Mouse (Mus musculus) liver, embryonic 12.5 days (tissue): ENCODE measurements at regions not wholly inside any gene's neighbourhood (a gene's known extent, or its start where the extent isn't known, plus 50 kb on each side); places are given as distances from the start of the nearest gene placed in this dataset.

Experiments
- ATAC-seq: fragments of 200-750 bp; cut with Nextera tagmentation; 2 replicates; pipeline ENCODE4 v1.8.0; 2017; ENCODE audit warnings: moderate number of reproducible peaks, mild to moderate bottlenecking, moderate library complexity
- H3K27ac ChIP-seq: fragments of 300-500 bp; sonication (generic); 2 replicates; pipeline ENCODE4 v1.5.1; 2016; ENCODE audit warnings: mild to moderate bottlenecking
- H3K27me3 ChIP-seq: fragments of 300-500 bp; sonication (generic); replicated peaks from 2 replicates; pipeline ENCODE4 v1.6.1; 2016; ENCODE audit warnings: mild to moderate bottlenecking, moderate library complexity
- H3K36me3 ChIP-seq: fragments of 300-500 bp; sonication (generic); 2 replicates; pipeline ENCODE4 v1.6.1; 2016; ENCODE audit warnings: mild to moderate bottlenecking, moderate library complexity
- H3K4me1 ChIP-seq: fragments of 300-500 bp; sonication (generic); 2 replicates; pipeline ENCODE4 v1.6.1; 2016
- H3K4me2 ChIP-seq: fragments of 300-500 bp; sonication (generic); 2 replicates; pipeline ENCODE4 v1.6.1; 2016; ENCODE audit warnings: mild to moderate bottlenecking, moderate library complexity
- H3K4me3 ChIP-seq: fragments of 300-500 bp; sonication (generic); 2 replicates; pipeline ENCODE4 v1.5.1; 2016; ENCODE audit warnings: mild to moderate bottlenecking, moderate library complexity
- H3K9ac ChIP-seq: fragments of 300-500 bp; sonication (generic); 2 replicates; pipeline ENCODE4 v1.6.1; 2016; ENCODE audit warnings: mild to moderate bottlenecking, moderate library complexity
- H3K9me3 ChIP-seq: fragments of 300-500 bp; sonication (generic); replicated peaks from 2 replicates; pipeline ENCODE4 v1.6.1; 2016; ENCODE audit warnings: mild to moderate bottlenecking, moderate library complexity
- whole genome bisulfite sequencing: fragments of 180-500 bp; shearing (Covaris S2); methylation state at CpG from one replicate; pipeline ENCODE4 v1.1.7; 2016; ENCODE audit not compliant: insufficient replicate concordance; 5-methylcytosine and 5-hydroxymethylcytosine counted together

DNA sequence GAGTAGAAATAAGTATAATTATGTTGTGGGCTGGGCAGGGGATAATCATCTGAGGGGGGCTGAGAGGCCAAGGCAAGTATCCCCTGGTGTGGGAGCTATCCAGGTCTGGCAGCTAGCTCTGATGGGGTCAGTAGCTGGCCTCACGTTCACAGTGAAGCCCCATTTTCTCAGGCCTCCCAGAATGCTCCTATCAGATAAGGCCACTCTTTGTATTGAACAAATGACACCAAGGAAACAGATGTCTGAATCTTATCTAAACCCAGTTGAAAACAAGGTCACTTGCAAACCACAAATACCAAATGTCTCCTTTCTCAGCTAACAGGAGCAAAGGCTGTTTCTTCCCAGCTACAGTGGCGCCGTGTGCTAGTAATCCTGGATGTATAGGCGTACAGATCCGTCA is 137.6 kb upstream of the Sp4 start:
- WGBS = 27% methylated on average over 5 of the region's 5 CpGs
- H3K36me3 ChIP-seq = no peaks in the 10 kb centered on the region
- ATAC-seq = no peak
- H3K9me3 ChIP-seq = no peaks in the 10 kb centered on the region
- no peak overlapping the region for H3K4me2 ChIP-seq
- H3K4me3 ChIP-seq = no peak overlapping the region
- H3K27me3 ChIP-seq = no peaks in the 10 kb centered on the region
- peaks cover 4% of the 10 kb centered on the region for H3K4me1 ChIP-seq
- H3K9ac ChIP-seq = no peak overlapping the region
- no peak overlapping the region for H3K27ac ChIP-seq

DNA sequence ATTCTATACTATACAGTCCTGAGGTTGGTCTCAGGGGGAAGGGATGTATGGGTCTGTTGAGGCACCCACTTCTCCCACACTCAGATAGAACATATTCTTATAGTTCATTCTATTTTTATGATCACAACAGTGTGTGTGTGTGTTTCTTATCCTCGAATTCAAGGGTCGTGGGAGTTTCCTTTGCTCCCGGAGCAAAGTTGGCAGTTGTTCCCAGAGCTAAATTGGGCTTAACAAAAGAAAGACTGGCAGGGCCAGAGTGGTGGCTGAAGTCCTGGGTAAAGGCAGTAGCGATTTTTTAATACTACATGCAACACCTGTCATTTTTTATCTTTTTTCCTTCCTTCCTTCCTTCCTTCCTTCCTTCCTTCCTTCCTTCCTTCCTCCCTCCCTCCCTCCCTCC is 131.5 kb upstream of the Sp4 start:
- Histone ChIP-seq H3K4me2 (no peak overlapping the region), H3K9me3 (no peaks in the 10 kb centered on the region), H3K4me3 (no peak overlapping the region), H3K27ac (no peak overlapping the region), H3K4me1 (no peaks in the 10 kb centered on the region), H3K9ac (no peak overlapping the region), H3K36me3 (no peaks in the 10 kb centered on the region), H3K27me3 (no peaks in the 10 kb centered on the region)
- 57% methylated on average over 4 of the region's 4 CpGs for WGBS
- ATAC-seq = no peak

DNA sequence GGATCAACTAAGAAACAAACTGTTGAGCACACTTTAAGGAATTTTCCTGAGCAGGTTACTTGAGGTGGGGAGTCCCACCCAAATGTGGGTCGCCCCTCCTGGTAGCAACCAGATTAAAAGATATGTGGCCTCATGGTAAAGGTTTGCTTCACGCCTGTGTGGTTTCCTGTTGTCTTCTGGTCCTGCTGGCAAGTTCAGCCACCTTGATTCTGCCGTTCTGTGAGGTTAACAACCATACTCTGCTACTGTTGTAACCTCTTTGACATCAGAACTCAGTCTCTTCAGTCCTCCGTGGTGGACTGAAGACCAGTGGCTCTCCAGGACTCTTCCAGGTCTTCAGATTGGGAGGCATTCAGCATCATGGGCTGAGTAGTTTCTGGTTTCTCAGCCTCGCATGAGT is 127.1 kb upstream of the Sp4 start:
- H3K36me3 ChIP-seq = no peaks in the 10 kb centered on the region
- no peaks in the 10 kb centered on the region for H3K9me3 ChIP-seq
- no peak overlapping the region for H3K9ac ChIP-seq
- H3K4me2 ChIP-seq = no peak overlapping the region
- no peaks in the 10 kb centered on the region for H3K27me3 ChIP-seq
- 42% methylated on average over 5 of the region's 5 CpGs for WGBS
- H3K4me1 ChIP-seq = no peaks in the 10 kb centered on the region
- ATAC-seq = no peak
- H3K27ac ChIP-seq = no peak overlapping the region
- no peak overlapping the region for H3K4me3 ChIP-seq

DNA sequence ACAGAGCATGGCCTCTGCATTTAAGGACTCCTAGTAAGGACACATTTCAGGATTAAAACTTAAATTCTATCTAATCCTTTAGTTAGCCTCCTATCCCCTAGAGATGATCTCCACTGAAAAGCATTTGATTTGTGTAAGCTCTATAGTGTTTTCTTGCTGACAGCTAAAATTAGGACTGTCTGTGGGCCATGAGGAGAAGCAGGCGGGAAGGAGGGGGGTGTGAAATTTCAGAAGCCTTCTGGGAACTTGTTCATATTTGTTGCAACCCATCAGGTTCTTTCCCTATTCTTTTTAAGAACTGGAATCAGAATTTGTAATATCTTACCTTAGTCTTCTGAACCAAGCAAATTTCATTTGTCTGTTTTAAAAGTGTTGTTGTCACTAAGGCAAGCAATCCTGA is 114.7 kb upstream of the Sp4 start:
- Histone ChIP-seq H3K36me3 (no peaks in the 10 kb centered on the region), H3K4me1 (no peaks in the 10 kb centered on the region), H3K27ac (no peak overlapping the region), H3K4me2 (no peak overlapping the region), H3K9me3 (no peaks in the 10 kb centered on the region), H3K9ac (no peak overlapping the region), H3K4me3 (no peak overlapping the region), H3K27me3 (no peaks in the 10 kb centered on the region)
- WGBS = 65% methylated on average over 1 of the region's 1 CpGs
- ATAC-seq = no peak

DNA sequence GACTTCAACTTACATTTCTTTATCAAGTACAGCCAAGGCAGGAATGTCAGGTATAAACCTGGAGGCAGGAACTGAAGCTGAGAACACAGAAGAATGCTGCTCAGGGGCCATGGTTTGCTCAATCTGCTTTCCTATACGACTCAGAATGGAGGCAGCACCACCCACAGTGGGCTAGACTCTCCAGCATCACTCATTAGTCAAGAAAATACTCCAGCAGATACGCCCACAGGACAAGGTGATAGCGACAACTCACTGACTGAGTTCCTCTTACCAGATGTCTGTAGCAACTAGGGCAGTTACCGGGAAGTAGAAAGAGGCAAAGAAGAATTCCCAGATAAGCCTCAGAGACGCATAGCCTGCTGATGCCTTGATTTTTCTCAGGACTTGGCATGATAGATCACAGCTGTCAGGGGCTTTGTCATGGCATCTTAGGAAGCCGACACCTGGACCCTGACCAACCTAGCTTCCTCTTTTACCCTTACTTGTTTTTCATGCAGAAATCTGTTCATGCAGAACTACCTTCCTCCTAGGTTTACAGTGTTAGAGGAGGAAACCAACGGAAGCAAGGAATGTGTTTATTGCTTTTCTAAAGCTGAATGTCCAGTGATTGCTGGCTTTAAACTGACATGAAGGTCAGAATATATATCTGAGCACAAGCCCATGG is 110.7 kb upstream of the Sp4 start:
- ATAC-seq = no peak
- no peak overlapping the region for H3K9ac ChIP-seq
- WGBS = 41% methylated on average over 7 of the region's 7 CpGs
- H3K36me3 ChIP-seq = no peaks in the 10 kb centered on the region
- no peak overlapping the region for H3K4me2 ChIP-seq
- H3K4me1 ChIP-seq = no peaks in the 10 kb centered on the region
- H3K27ac ChIP-seq = no peak overlapping the region
- H3K4me3 ChIP-seq = no peak overlapping the region
- H3K27me3 ChIP-seq = no peaks in the 10 kb centered on the region
- H3K9me3 ChIP-seq = no peaks in the 10 kb centered on the region

DNA sequence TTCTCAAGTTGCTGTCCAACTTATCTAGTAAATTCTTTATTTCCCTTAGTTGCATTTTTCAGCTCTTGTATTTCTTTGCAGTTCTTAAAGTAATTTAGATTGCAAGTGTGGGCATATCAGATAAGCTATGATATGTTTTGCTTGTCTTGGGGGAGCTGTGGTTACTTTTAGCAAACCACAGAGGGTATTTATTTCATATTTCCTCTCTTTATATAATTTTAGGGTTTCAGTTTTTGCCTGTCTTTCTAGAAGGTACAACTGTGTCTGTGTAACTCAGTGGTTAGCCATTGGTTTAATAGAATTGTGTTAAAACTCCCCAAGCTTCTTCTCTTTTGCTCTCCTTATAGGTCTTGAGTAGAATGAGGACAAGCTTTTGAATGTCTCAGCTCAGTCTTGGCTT is 109.7 kb upstream of the Sp4 start:
- no peaks in the 10 kb centered on the region for H3K27me3 ChIP-seq
- H3K4me2 ChIP-seq = no peak overlapping the region
- H3K36me3 ChIP-seq = no peaks in the 10 kb centered on the region
- no peaks in the 10 kb centered on the region for H3K4me1 ChIP-seq
- no peak overlapping the region for H3K9ac ChIP-seq
- no peak overlapping the region for H3K27ac ChIP-seq
- H3K4me3 ChIP-seq = no peak overlapping the region
- H3K9me3 ChIP-seq = no peaks in the 10 kb centered on the region
- ATAC-seq = no peak

DNA sequence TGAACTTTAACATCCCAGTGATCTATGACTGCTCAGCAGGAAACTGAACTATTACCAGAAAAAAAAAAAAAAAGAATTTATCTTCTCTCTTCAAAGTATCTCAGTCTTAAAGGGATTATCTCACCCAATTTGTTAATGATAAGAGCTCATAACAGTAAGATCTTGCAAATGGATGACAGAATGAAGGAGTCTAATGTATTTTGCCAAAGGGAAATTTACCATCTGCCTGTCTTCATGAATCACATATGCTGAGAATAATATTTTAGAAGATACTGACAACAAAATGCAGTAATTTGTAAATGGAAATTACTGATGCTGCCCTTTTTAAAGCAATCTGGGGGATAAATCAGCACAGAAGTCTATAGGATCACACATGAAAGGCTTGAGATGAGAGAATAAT is 103.9 kb upstream of the Sp4 start:
- Histone ChIP-seq H3K9me3 (no peaks in the 10 kb centered on the region), H3K9ac (no peak overlapping the region), H3K4me1 (no peaks in the 10 kb centered on the region), H3K4me3 (no peak overlapping the region), H3K27ac (no peak overlapping the region), H3K4me2 (no peak overlapping the region), H3K36me3 (no peaks in the 10 kb centered on the region), H3K27me3 (no peaks in the 10 kb centered on the region)
- ATAC-seq = no peak

DNA sequence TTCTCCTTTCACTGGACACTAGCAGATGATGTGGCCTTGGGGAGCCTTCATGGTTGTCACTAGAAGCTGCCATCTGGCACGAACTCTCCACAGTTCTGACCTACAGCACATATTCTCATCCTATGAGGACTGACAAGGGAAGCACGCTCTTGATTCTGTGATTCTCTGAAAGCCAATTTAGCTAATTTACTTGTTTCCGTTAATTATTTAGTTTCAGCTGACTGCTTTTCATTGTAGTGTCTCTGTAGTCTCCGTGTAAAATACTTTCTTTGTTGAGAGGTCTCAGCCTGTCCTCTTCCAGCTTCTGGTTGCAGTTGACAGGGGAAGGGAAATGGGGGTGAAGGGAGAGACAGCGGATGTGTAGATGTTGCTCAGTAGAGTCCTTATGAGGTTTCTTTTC is 102.9 kb upstream of the Sp4 start:
- no peak overlapping the region for H3K4me3 ChIP-seq
- H3K27me3 ChIP-seq = no peaks in the 10 kb centered on the region
- H3K27ac ChIP-seq = no peak overlapping the region
- no peak overlapping the region for H3K4me2 ChIP-seq
- H3K9ac ChIP-seq = no peak overlapping the region
- H3K36me3 ChIP-seq = no peaks in the 10 kb centered on the region
- ATAC-seq = no peak
- 69% methylated on average over 5 of the region's 5 CpGs for WGBS
- H3K4me1 ChIP-seq = no peaks in the 10 kb centered on the region
- no peaks in the 10 kb centered on the region for H3K9me3 ChIP-seq

DNA sequence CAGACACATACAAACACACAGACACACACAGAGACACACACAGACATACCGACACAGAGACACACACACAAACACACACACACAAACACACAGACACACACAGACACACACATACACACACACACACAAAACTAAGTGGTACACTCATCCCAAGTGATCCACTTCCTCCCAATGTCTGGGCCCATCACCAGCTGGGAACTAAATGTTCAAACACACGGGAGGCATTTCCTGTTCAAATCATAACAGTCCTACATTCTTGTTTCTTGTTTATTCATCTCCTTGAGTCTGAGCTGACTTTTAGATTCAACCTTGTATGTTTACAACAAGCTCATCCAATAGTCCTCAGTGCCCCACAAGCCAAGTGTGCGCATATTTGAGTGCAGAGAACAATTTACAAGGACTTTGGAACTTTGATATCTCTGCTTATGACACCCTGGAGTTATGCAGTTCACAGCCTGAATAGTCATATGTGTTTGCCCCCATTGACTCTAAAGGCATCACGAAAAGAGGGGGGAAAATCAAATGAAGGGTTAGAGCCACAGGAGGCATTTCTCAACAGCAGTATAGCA is 102.4 kb upstream of the Sp4 start:
- no peaks in the 10 kb centered on the region for H3K9me3 ChIP-seq
- H3K27ac ChIP-seq = no peak overlapping the region
- H3K4me3 ChIP-seq = no peak overlapping the region
- no peak for ATAC-seq
- H3K9ac ChIP-seq = no peak overlapping the region
- H3K4me2 ChIP-seq = no peak overlapping the region
- no peaks in the 10 kb centered on the region for H3K27me3 ChIP-seq
- H3K4me1 ChIP-seq = no peaks in the 10 kb centered on the region
- no peaks in the 10 kb centered on the region for H3K36me3 ChIP-seq
- 57% methylated on average over 4 of the region's 4 CpGs for WGBS

DNA sequence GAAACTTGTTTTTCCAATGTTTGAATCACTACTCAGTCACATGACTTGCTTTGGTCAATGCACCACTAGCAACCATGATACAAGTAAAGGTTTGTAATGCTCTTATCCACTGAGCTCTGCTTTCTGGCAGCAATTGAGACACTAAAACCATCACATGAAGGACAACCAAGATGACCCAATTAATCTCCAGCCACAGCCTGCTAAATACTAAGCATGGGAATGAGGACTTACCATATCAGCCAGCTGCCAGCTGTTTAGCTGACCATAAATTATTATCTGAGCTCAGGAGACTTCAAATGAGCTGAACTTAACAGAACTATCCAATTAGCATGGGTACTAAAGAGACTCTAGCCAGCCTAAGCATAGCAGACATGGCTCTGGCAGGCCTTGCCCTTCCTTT is 100.1 kb upstream of the Sp4 start:
- H3K4me1 ChIP-seq = no peaks in the 10 kb centered on the region
- no peak overlapping the region for H3K4me3 ChIP-seq
- H3K36me3 ChIP-seq = no peaks in the 10 kb centered on the region
- no peaks in the 10 kb centered on the region for H3K9me3 ChIP-seq
- H3K27ac ChIP-seq = no peak overlapping the region
- ATAC-seq = no peak
- H3K4me2 ChIP-seq = no peak overlapping the region
- no peaks in the 10 kb centered on the region for H3K27me3 ChIP-seq
- H3K9ac ChIP-seq = no peak overlapping the region

DNA sequence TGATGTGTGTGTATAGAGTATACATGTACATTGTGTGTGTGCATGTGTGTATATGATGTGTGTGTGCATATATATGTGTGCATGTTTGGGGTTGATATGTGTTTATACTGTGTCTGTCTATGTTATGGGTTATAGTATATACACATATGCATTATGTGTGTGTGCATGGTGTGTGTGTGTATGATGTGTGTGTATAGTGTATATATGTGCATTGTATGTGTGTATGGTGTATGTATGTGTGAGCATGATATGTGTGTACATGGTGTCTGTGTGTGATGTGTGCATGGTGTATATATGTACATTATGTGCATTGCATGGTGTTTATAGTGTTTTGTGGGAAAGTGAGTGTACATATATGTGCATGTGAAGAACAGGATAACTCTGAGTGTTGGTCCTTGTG is 90.4 kb upstream of the Sp4 start:
- H3K9ac ChIP-seq = no peak overlapping the region
- no peaks in the 10 kb centered on the region for H3K9me3 ChIP-seq
- H3K4me1 ChIP-seq = no peaks in the 10 kb centered on the region
- H3K4me2 ChIP-seq = no peak overlapping the region
- H3K27me3 ChIP-seq = no peaks in the 10 kb centered on the region
- H3K27ac ChIP-seq = no peak overlapping the region
- H3K4me3 ChIP-seq = no peak overlapping the region
- H3K36me3 ChIP-seq = no peaks in the 10 kb centered on the region
- ATAC-seq = no peak; the same call in 1 of the 2 replicates

DNA sequence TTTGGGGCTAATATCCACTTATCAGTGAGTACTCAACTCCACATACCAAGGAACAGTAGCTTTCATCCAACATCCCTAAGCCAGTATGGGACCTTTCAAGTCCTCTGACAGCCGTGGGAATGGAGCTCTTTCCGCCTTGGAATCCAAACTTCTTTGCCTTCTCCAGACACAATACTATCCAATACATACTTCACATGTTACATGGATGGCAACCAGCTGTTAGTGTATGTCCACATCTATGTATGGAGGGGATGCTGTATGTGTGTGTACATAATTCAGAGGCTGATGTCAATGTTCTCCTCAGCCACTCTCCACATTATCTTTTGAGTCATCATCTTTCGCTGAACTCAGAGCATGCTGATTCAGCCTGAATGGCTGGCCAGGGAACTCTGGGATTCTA is 79.8 kb upstream of the Sp4 start:
- no peak overlapping the region for H3K4me2 ChIP-seq
- H3K27me3 ChIP-seq = no peaks in the 10 kb centered on the region
- H3K27ac ChIP-seq = no peak overlapping the region
- no peaks in the 10 kb centered on the region for H3K36me3 ChIP-seq
- no peaks in the 10 kb centered on the region for H3K9me3 ChIP-seq
- no peak overlapping the region for H3K9ac ChIP-seq
- WGBS = 80% methylated on average over 3 of the region's 3 CpGs
- H3K4me3 ChIP-seq = no peak overlapping the region
- peaks cover 9% of the 10 kb centered on the region; the same call in 1 of the 2 replicates for H3K4me1 ChIP-seq
- no peak for ATAC-seq

DNA sequence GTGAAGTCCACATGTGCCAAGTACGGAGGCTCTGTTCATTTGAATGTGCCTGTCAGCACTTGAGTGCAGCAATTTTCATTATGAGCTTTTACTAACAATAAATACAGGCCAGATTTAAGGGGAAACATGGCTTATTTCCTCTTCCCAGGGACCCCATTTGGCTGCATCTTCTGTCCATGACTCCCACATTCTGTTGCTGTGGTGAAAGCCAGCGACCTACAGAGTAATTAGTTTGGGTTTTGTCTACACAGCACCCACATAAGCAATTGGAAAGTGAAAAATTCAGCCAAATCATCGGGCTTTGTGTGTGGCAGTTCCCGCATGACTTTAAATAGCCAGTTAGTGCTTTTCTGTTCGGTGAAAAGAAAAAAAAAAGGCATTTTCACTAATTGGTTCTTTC is 76.7 kb upstream of the Sp4 start:
- 77% methylated on average over 5 of the region's 5 CpGs for WGBS
- Histone ChIP-seq H3K36me3 (no peaks in the 10 kb centered on the region), H3K27me3 (no peaks in the 10 kb centered on the region), H3K4me3 (no peak overlapping the region), H3K9ac (no peak overlapping the region), H3K4me2 (no peak overlapping the region), H3K4me1 (peaks cover 9% of the 10 kb centered on the region; the same call in 1 of the 2 replicates), H3K27ac (no peak overlapping the region), H3K9me3 (no peaks in the 10 kb centered on the region)
- ATAC-seq = no peak
